Mouse (Mus musculus) left cerebral cortex, postnatal 25 days (tissue): Measurements from ENCODE around the gene Pgm2. TPM values are rescaled to one million over a fixed set of nuclear protein-coding genes. Genes with fewer than 3 reads are reported as not detected.

Experiments
- DNase-seq, 2 experiments: peaks; one replicate each; pipeline ENCODE4 v3.0.0; 2022; ENCODE audit warnings: low spot score in 2 of 2, mixed read lengths in 1 of 2
- intact Hi-C: fragments of 180-260 bp; cut with DNase I; formaldehyde crosslinking; loops from one replicate; pipeline ENCODE4 v1.15.1; 2025
- total RNA-seq, 2 experiments: library from RNA; stranded (reverse); gene quantifications; 2 replicates each; pipeline ENCODE4 v1.2.3; 2021

Pgm2 gene
- 1 to 10 TPM; 9.0 to 9.9 TPM for total RNA-seq

DNA sequence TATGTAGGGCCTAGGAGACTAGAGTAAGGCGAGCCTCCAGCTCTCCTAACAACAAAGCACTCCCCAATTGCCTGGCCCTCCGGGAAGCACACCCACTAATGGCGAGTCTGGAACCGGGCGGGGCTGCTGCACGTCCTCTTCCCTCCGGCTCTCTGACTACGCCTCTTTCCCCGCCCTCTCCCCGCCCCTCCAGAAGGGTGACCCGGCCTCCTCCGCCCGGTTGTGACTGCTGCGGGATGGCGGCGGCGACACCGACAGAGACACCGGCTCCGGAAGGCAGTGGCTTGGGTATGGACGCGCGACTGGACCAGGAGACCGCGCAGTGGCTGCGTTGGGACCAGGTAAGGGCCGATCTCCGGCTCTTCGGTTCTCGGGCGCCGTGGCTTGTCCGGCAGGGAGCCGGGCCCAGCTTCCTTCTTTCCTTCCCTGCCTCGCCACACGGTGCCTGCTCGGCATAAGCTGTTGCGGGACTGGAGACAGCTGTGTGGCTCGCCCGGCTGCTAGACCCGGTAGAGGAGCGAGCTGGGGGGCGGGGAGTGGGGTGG lies at the start of gene Pgm2:
Pgm2 (plus strand) TSS at position 203 of the 545 bp plus-strand sequence.
- DNase-seq = peak; percentile 81 to 85
- intact Hi-C loops = loop anchor here (2.0 to 5.0 kb wide), 2 partner anchors 124 to 186 kb away; partner anchors contain the start of gene Rell1

DNA sequence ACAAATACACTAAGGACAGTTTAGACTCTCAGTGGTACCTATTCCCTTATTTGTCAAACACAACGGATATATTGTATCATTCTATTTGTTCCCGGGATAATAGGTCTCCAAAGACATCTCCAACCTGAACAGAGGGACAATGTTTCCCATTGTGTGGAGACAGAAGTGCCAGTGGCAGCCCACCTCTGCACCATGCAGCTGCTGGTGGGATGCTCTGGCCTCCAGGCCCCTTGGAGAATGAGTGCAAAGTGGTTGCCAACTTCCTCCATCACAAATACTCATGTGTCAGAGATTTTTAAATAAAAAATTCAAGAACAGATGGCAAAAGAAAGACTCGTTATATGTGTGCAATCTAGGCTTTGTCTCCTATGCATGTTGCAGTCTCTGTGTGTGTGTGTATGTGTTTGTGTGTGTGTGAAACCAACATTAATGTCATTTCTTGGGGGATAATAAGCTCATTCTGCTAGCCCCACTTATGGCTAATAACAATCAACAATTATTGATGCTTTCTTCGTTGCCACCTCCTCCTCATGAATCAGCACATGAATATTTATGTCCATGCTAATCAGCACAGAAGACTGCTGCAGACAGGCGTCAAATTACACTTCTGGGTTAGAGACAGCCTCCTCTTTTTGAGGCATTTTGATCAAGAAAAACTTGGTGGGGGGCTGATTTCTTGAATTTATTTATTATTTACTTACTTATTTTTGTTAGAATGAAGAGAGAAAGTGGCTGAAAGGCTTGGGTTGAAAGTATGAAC lies 48.9 kb upstream of the Pgm2 start:
- DNase-seq = peak in 1 of 2 experiments; percentile 28
- intact Hi-C loops = no loop called here

DNA sequence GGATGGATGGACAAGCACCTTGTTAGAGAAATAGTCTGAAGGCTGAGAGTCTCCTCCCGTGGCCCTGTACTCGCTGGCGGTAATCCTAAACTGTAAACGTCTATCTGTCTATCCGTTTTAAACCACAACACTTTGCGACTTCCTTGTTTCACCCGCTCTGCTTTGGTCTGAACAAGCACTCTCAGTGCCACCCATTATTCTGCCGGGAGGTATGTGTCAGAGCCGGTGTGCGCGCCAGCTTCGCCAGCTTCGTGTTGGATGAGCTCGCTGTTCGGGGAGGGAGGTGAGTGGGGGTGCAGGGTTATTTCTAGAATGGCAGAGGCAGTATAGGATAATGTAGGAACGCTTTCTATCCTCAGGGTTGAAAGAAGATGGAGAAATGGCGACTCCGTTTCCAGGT lies 48.0 kb upstream of the Pgm2 start:
- intact Hi-C loops = loop anchor here (5.0 kb wide), 1 partner anchor 77 kb away; the partner anchor contains the start of gene Rell1
- DNase-seq = peak in 1 of 2 experiments; percentile 83

DNA sequence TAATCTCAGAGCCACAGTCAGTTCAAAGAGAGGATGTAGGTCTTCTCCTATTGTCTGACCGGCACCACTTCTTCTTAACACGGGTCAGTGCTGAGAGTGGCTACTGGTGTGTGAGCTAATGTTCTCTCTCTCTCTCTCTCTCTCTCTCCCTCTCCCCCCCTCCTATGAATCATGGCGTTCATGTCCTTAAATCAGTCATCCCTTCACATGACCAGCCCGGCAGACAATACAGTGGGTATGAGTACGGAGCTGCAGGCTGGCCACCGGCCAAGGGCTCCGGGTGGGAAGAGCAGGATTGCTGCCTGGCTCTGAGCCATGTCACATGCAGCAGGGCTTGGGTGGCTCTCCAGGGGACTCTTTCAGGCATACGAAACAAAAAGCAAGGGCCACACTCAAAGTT lies 47.2 kb upstream of the Pgm2 start:
- DNase-seq = peak in 1 of 2 experiments; percentile 29
- intact Hi-C loops = loop anchor here (5.0 kb wide), 1 partner anchor 78 kb away; the partner anchor contains the start of gene Rell1

DNA sequence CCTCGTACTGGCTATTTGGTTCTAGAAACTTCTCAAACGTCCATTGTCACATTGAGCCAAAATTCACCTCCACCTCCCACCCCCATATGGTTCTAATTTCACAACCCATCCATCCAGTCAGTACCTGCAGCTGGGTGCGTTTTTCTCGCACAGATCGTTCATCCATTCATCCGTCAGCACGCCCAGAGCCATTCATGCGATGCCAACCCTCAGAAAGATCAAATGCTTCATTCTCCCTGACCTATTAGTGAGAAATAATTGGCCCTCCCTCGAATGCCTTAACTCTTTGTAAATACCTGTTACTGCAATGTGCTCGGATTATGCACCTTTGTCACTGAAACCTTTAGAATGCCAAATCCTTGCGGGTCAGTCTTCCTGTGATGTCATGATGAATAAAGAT lies 45.8 kb upstream of the Pgm2 start:
- DNase-seq = no peak
- intact Hi-C loops = loop anchor here (5.0 kb wide), 1 partner anchor 80 kb away; the partner anchor contains the start of gene Rell1

DNA sequence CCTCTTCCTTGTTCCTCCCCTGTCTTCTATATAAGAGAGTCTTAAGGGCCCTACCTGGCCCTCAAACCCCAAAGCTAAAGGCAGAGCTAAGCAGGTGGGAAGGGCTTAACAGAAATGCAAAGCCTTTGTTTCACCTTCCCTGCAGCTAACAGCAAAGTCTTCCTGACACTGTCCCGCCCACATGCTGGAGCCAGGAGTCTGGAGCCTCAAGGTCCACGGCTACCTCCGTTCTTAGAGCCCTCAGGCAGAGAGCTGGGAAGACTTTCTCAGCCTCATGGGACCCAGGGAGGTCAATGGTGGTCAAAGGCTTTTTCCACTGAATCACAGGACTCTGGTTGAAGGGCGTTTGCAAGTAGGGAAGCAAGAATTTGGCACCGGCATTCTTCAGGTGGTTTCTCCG lies 44.8 kb upstream of the Pgm2 start:
- intact Hi-C loops = loop anchor here (5.0 kb wide), 1 partner anchor 81 kb away; the partner anchor contains the start of gene Rell1

DNA sequence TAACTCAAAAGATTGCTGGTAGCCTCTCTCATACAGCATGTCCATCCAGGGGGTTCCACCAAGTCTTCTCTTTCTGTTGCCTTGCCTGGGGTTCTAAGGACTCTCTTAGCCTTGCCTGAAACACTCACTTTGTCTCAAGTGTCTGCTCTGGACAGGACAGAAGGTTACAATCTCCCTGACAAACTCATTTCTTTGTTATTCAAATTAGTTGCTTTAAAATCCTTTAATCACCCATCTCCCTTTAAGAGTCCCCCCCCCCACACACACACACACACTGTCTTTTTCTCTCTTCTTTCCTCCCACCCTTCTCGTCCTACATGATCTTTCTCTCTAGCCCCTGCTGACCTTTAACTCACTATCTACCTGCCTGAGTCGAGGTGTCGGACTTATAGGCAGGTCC lies 44.1 kb upstream of the Pgm2 start:
- intact Hi-C loops = loop anchor here (5.0 kb wide), 1 partner anchor 81 kb away; the partner anchor contains the start of gene Rell1
- DNase-seq = no peak

More for the DNA sequence above, 44.8 kb upstream of the Pgm2 start:
- DNase-seq = no peak

DNA sequence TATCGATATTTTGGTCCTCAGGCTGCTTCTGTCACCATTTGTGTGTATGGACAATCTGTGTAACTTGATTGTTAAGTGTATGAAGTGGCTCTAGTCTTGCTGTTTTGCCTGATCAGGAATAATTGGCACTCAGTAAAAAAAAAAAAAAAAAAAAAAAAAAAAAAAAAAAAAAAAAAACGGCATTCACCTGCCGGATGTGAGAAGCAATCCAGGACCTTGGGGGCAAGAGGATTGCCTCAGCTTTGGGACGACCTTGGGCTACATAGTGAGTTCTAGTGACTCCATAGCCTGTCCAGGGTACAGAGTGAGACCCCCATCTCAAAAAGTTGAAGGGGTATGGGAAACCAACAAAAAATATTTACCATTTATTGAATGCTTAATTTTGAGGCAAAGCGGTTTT lies 43.5 kb upstream of the Pgm2 start:
- no peak for DNase-seq
- intact Hi-C loops = loop anchor here (5.0 kb wide), 1 partner anchor 82 kb away; the partner anchor contains the start of gene Rell1

DNA sequence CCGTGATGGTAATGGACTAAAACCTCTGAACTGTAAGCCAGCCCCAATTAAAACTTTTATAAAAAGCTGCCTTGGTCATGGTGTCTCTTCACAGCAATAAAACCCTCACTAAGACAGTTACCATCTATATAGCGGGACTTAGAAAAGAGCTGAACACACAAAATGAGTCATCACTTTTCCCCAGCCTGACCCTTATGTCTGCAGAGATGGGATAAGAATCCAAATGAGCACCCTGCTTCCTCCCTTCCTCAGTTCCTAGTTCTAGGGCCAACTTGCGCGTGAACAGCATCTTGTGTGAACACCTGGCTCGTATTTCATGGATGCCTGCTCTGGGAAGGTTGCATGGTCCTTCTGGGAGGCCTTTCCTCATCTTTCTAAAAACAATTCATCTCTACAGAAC lies 39.7 kb upstream of the Pgm2 start:
- DNase-seq = no peak
- intact Hi-C loops = no loop called here

DNA sequence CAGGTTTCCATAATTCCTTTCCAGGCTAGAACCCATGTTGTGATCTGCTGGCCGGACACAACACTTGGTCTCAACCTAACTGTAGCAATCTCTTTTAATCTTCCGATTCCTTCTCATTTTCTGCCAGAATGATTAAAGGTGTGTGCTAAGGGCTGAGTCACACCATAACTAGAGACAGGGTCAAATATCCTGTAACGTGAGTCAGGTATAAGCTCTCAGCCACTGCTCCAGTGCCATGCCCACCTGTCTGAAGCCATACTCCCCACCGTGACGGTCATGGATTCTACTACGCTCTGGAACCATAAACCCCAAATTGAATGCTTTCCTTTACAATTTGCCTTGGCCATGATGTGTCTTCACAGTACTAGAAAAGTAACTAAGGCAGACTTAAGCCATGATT lies 36.5 kb upstream of the Pgm2 start:
- intact Hi-C loops = no loop called here
- DNase-seq = no peak

DNA sequence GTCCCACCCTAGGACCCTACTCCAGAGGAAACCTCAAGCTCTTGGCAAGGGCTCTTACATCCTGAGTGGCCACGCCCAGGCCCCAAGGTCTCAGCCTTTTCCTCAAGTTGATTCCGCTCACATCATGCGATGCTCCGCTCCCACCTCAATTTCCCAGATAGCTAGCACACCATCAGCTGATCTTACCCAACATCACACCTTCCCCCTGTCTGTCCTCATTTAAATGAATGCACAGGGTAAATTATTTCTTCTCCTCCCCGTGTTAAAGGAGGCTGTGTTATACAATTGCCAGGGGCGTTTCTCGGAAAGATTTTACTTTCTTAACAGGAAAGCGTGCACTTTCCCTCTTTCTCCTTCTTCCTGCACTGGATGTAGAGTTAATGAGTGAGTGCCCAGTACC lies 31.9 kb upstream of the Pgm2 start:
- DNase-seq = peak in 1 of 2 experiments; percentile 60
- intact Hi-C loops = loop anchor here (5.0 kb wide), 1 partner anchor 104 kb away; no protein-coding TSS in a partner anchor

DNA sequence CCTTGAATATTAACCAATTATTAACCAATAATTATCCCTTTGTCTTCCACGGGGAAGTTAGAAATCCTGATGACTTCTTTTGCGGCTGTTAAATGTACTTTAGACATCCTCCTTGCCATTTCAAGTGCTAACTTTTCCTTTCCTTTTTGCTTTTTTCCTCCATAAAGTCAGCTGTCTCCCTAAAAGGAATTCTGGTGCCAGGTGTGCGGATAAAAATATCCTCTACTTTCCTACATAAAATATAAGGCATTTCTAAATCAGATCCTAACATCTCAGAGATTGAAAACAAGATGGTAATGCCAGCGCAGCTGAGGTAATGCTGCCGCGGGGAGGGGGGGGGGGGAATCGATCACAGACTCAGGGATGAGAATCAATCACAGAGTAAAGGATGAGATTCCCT lies 31.1 kb upstream of the Pgm2 start:
- intact Hi-C loops = loop anchor here (5.0 kb wide), 1 partner anchor 104 kb away; no protein-coding TSS in a partner anchor
- DNase-seq = peak in 1 of 2 experiments; percentile 78

DNA sequence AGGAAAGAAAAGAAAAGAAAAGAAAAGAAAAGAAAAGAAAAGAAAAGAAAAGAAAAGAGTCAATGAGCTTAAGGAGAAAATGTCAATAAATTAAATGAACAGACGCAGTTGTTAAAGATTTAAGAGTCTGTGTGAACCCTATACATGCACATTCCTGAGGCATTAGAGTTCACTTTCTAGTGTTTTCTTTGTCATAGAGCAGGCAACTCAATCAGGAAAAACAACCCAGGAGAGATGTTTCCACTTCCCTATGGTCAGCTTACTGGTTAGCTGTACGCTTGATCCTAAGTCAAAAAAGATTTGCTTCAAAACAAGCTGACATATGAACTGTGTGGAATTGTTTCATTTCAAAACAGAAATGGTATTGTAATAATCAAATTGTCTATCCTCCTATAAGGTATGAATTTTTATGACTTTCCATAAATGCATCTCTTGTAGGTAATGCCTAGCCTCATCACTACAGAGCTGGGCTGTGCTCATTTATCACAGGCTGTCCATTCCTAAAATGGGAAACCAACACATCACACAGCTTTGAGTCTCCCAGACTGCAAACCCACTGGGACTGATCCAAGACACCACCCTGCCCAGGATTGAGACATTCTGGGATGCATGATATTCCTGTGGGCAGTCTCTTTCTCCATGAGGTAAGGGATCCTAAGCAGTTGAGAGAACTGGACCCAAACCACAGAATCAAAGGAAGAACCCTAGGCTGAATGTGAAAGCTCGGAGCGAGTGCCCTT lies 29.7 kb upstream of the Pgm2 start:
- DNase-seq = peak in 1 of 2 experiments; percentile 77
- intact Hi-C loops = loop anchor here (5.0 kb wide), 1 partner anchor 106 kb away; no protein-coding TSS in a partner anchor

DNA sequence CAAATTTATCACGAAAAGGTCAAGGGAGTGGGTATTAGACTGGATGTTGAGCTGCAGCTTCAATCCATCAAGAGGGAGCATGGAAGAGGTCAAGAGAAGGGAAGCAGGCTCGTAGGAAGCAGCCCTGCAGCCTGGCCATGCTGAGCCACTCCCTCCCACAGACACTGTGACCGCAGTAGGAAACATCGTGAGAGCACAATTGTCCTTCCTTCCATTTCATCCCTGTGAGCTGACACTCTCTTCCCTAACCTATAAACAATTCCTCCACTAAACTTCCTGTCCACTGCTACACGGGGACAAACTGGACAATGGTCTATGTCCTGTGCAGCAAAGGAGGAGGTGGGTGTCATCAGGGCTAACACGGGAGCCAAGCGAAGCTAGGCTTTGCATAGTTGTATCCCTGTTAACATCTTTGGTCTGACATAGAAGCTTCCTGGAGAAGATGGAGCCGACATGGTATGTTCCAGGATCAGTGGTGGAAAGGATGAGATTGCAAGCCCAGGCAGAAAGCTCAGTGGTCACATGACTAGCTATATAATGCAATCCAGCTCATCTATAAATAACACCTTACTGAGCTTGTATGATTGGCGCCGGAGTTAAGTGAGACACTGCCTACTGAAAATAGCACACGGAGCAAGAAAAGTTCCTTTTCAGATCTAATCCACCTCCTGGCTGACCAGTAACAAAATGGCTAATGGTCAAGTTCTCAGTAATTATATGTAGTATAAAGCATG lies 29.0 kb upstream of the Pgm2 start:
- DNase-seq = peak in 1 of 2 experiments; percentile 78
- intact Hi-C loops = loop anchor here (5.0 kb wide), 1 partner anchor 106 kb away; no protein-coding TSS in a partner anchor

DNA sequence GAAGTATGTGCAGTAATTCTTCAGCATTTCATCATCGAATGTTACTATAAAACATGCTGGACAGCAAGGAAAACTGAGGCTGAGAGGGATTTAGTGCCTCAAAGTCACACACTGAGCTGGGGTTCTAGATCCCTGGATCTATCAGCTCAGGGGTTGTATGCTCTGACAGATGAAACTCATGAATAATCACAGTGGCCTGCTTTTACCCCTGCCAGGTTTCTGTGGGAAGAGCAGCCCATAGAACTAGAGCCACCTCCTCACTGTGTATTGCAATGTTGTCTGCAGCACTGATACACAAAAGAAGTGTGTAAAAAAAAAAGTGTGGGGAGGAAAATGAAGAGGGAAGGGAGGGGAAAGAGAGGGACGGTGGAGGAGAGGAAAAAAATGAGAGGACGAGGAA lies 28.3 kb upstream of the Pgm2 start:
- intact Hi-C loops = loop anchor here (5.0 kb wide), 1 partner anchor 107 kb away; no protein-coding TSS in a partner anchor
- DNase-seq = peak in 1 of 2 experiments; percentile 57

DNA sequence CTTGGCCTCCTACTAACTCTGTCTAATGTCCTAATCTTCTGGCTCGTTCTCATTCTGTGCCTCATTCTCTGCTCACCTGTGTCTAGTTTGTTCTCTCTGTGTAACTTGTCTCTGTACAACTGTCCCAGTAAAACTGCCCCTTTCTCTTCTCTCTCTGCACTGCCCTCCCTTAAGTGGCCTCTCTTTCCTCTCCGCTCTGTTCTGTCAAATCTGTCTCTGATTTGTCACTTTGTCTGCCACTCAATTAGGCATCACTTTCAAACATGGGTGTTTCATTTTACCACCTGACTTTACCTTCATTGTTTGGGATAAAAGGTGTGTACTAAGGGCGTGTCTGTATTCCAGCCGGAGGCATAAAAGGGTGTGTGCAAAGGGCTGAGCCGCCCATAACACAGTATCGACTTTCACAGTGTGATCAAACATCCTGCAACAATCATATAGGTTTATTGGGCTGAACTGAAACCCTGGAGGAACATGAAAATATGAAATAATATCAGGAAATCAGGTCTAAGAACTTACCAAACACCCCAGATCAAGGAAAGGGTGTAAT lies 27.2 kb upstream of the Pgm2 start:
- no peak for DNase-seq
- intact Hi-C loops = no loop called here

DNA sequence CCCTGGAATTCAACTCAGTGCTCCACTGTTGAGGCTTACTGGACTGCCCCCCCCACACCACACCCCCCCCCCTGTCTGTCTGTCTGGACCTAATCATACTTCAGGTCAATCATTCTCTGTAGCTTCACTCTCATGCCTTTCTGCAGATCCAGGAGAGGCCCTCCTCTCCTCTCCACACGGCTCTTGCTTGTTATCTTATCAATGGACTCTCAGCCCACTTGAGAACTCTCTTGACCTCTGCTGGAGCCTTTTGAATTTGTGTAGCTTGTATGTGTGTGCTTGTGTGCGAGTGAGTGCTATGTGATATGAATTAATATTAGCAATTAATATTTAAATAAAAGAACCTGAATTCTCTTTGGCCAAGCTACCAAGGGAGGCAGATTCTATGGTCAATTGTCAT lies 26.6 kb upstream of the Pgm2 start:
- intact Hi-C loops = no loop called here
- DNase-seq = no peak

DNA sequence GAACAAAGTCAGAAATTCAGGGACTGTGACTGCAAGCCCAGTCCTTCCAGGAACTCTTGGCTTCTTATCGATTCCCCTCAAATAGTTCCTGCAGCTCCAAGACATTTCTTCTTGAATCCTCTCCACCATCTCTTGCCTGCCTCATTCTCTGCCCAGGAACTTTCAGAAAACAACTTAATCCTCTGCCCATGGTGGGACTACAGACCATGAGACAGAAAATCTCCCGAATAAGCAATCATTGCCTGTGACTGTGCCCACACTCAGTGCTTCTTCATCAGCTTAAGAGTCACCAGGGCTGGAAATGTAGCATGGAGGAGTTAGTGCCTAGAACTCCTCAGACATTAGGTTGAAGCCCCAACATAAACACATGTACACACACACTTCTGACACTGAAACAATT lies 25.2 kb upstream of the Pgm2 start:
- intact Hi-C loops = no loop called here
- DNase-seq = no peak
